Mouse (Mus musculus) stomach, postnatal 0 days (tissue): ENCODE data around the gene Gpr173.

Experiments
- CTCF ChIP-seq: IDR thresholded peaks from 2 replicates; pipeline ENCODE4 v1.5.1; 2016; ENCODE audit warnings: antibody characterized with exemption, low read depth, mild to moderate bottlenecking, moderate library complexity
- EP300 ChIP-seq: optimal IDR thresholded peaks from 2 replicates; pipeline ENCODE3; 2016; ENCODE audit warnings: antibody characterized with exemption

DNA sequence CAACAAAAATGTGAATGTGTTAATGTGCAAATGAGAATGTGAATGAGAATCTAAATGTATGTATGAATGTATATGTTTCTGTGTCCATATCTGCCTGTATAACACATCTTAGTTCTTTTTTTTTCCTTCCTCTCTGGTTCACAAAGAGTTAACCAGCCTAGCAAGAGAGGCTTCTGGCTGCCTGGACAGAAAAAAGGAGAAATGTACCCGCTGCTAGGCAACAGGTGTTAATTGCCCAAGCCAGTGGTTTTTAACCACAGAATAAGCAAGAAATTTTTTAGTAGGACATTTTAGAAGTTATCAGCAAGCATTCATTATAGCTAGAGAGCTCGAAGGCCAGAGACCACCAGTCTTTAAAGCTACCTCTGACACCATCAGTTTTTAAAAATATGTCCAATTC, 45.7 kb downstream of the Gpr173 start:
- TF ChIP-seq CTCF (no peak), EP300 (no peak)
